ENCODE assay signal across 10 mouse cellular contexts in the genomic region with DNA sequence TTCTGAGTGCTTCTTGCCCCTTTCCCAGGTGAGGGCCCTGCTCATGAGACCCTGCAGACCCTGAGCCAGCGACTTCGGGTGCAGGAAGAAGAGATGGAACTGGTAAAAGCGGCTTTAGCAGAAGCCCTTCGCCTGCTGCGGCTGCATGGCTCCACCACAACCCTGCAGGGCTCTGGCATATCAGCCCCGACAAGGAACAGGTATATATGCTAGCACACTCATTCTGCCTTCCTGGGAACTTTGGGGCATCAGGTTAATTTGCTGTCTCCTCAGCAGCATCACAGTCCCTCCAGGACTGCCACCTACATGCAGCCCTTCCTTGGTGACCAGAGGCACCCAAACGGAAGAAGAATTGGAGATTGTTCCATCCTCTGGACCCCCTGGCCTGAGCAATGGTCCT. TPM values are rescaled to one million over a fixed set of nuclear protein-coding genes. Genes with fewer than 3 reads are reported as not detected.
DNase-seq lines count a peak whose midpoint lies in the region; ATAC-seq and TF ChIP-seq lines count a peak whose summit lies in the region.
"Had no signal": no experiment of that assay in that cellular context is flagged by ENCODE, and none has a peak within 500 bp of the region (broad histone marks: within the 10 kb centered on the region; RNA-seq: fewer than 3 reads in every experiment).

No protein-coding gene starts in this region.

- WGBS in heart, embryonic 15.5 days: 73% methylated on average over 7 of the region's 7 CpGs
- 86% methylated on average over 7 of the region's 7 CpGs for WGBS in midbrain, embryonic 13.5 days
- 85% methylated on average over 7 of the region's 7 CpGs for WGBS in midbrain, embryonic 16.5 days
- 81% methylated on average over 7 of the region's 7 CpGs for WGBS in limb, embryonic 11.5 days
- 79% methylated on average over 7 of the region's 7 CpGs for WGBS in stomach, postnatal 0 days

- no peak for TF ChIP-seq CTCF in stomach, postnatal 0 days (IDR thresholded peaks at IDR 0.05; ENCODE audit: low read depth)

- H3K36me3 ChIP-seq in heart, embryonic 15.5 days: peaks cover 40% of the 10 kb centered on the region
- H3K36me3 ChIP-seq in midbrain, embryonic 13.5 days: peaks cover 24% of the 10 kb centered on the region
- H3K36me3 ChIP-seq in midbrain, embryonic 16.5 days (ENCODE audit: control insufficient read depth, insufficient read depth, low read length): peaks cover 8% of the 10 kb centered on the region
- peaks cover 17% of the 10 kb centered on the region; the same call in 1 of the 2 replicates for H3K36me3 ChIP-seq in limb, embryonic 11.5 days (ENCODE audit: control insufficient read depth, insufficient read depth, low read length)
- peaks cover 16% of the 10 kb centered on the region; the same call in 1 of the 2 replicates for H3K36me3 ChIP-seq in stomach, postnatal 0 days (ENCODE audit: control insufficient read depth, insufficient read depth, low read length)

- TF ChIP-seq EP300 in stomach, postnatal 0 days (optimal IDR thresholded peaks at IDR 0.05): no peak

- DNase-seq in heart, adult 9 months (ENCODE audit: low spot score in 2 of 2): no peak
- no peak for DNase-seq in limb, embryonic 11.5 days (ENCODE audit: low spot score)
- DNase-seq in stomach, postnatal 0 days (ENCODE audit: low spot score): no peak
- no peak for DNase-seq in thymus, postnatal 14 days
- no peak for DNase-seq in adrenal gland, postnatal 25 days
- DNase-seq: adrenal gland, postnatal 10 days; embryo, embryonic 11 days had no signal

- H3K27ac ChIP-seq in heart, embryonic 15.5 days: no peak overlapping the region
- no peak overlapping the region for H3K27ac ChIP-seq in midbrain, embryonic 13.5 days
- H3K27ac ChIP-seq in midbrain, embryonic 16.5 days (ENCODE audit: low read length): no peak overlapping the region
- H3K27ac ChIP-seq in limb, embryonic 11.5 days (replicated peaks; ENCODE audit: low read depth, low read length): no peak overlapping the region
- 0 out of 2 replicates have a peak overlapping the region, but pooled peaks have one; percentile 93 for H3K27ac ChIP-seq in stomach, postnatal 0 days (replicated peaks)

- no peaks in the 10 kb centered on the region; the same call in 1 of the 2 replicates for H3K27me3 ChIP-seq in heart, embryonic 15.5 days
- H3K27me3 ChIP-seq in midbrain, embryonic 13.5 days: peaks cover 14% of the 10 kb centered on the region; the same call in 1 of the 2 replicates
- no peaks in the 10 kb centered on the region for H3K27me3 ChIP-seq in midbrain, embryonic 16.5 days (ENCODE audit: control insufficient read depth, insufficient read depth, low read depth, low read length)
- no peaks in the 10 kb centered on the region for H3K27me3 ChIP-seq in limb, embryonic 11.5 days (ENCODE audit: control insufficient read depth, insufficient read depth, low read length)
- no peaks in the 10 kb centered on the region for H3K27me3 ChIP-seq in stomach, postnatal 0 days (ENCODE audit: control insufficient read depth, insufficient read depth, low read length)

- ATAC-seq in heart, embryonic 15.5 days (replicated peaks; ENCODE audit: insufficient number of reproducible peaks, insufficient read depth, low FRiP score, low read depth): no peak
- no peak for ATAC-seq in midbrain, embryonic 13.5 days
- no peak for ATAC-seq in midbrain, embryonic 16.5 days
- ATAC-seq in limb, embryonic 11.5 days (ENCODE audit: insufficient number of reproducible peaks, low FRiP score, low TSS enrichment, low read depth): no peak
- no peak for ATAC-seq in stomach, postnatal 0 days (ENCODE audit: low FRiP score, low TSS enrichment)

- no peaks in the 10 kb centered on the region for H3K9me3 ChIP-seq in heart, embryonic 15.5 days (replicated peaks)
- H3K9me3 ChIP-seq in midbrain, embryonic 13.5 days: no peaks in the 10 kb centered on the region
- H3K9me3 ChIP-seq in midbrain, embryonic 16.5 days (replicated peaks; ENCODE audit: control insufficient read depth, low read length, poor library complexity, severe bottlenecking): no peaks in the 10 kb centered on the region
- no peaks in the 10 kb centered on the region for H3K9me3 ChIP-seq in limb, embryonic 11.5 days (ENCODE audit: control insufficient read depth, low read length)
- no peaks in the 10 kb centered on the region for H3K9me3 ChIP-seq in stomach, postnatal 0 days (ENCODE audit: control insufficient read depth, low read length)

- H3K9ac ChIP-seq in heart, embryonic 15.5 days: peak overlapping the region; percentile 92
- 0 out of 2 replicates have a peak overlapping the region, but pooled peaks have one; percentile 76 for H3K9ac ChIP-seq in midbrain, embryonic 13.5 days (replicated peaks)
- H3K9ac ChIP-seq in midbrain, embryonic 16.5 days (ENCODE audit: low read depth, low read length): no peak overlapping the region
- peak overlapping the region; percentile 90 for H3K9ac ChIP-seq in limb, embryonic 11.5 days (ENCODE audit: low read length)
- peak overlapping the region; percentile 88 for H3K9ac ChIP-seq in stomach, postnatal 0 days (ENCODE audit: low read length)

- H3K4me1 ChIP-seq in heart, embryonic 15.5 days (replicated peaks): peaks cover 22% of the 10 kb centered on the region
- H3K4me1 ChIP-seq in midbrain, embryonic 13.5 days (replicated peaks): peaks cover 21% of the 10 kb centered on the region
- H3K4me1 ChIP-seq in midbrain, embryonic 16.5 days (ENCODE audit: control insufficient read depth, insufficient read depth, low read length): peaks cover 7% of the 10 kb centered on the region; the same call in 1 of the 2 replicates
- peaks cover 9% of the 10 kb centered on the region; the same call in 1 of the 2 replicates for H3K4me1 ChIP-seq in limb, embryonic 11.5 days (ENCODE audit: control insufficient read depth, insufficient read depth, low read length)
- H3K4me1 ChIP-seq in stomach, postnatal 0 days (replicated peaks; ENCODE audit: control insufficient read depth, insufficient read depth): peaks cover 6% of the 10 kb centered on the region; the same call in 1 of the 2 replicates

- H3K4me3 ChIP-seq in heart, embryonic 15.5 days: peak overlapping the region; percentile 93
- H3K4me3 ChIP-seq in midbrain, embryonic 13.5 days (replicated peaks): no peak overlapping the region
- H3K4me3 ChIP-seq in midbrain, embryonic 16.5 days (ENCODE audit: low read depth, low read length): no peak overlapping the region; the same call in 1 of the 2 replicates
- peak overlapping the region; percentile 74; the same call in 1 of the 2 replicates for H3K4me3 ChIP-seq in limb, embryonic 11.5 days (ENCODE audit: low read depth, low read length)
- H3K4me3 ChIP-seq in stomach, postnatal 0 days (ENCODE audit: low read depth, low read length): peak overlapping the region; percentile 81

- peak overlapping the region; percentile 88 for H3K4me2 ChIP-seq in heart, embryonic 15.5 days
- peak overlapping the region; percentile 78 for H3K4me2 ChIP-seq in midbrain, embryonic 13.5 days (replicated peaks)
- no peak overlapping the region for H3K4me2 ChIP-seq in midbrain, embryonic 16.5 days (ENCODE audit: low read length)
- H3K4me2 ChIP-seq in limb, embryonic 11.5 days (ENCODE audit: low read depth, severe bottlenecking): peak overlapping the region; percentile 54
- H3K4me2 ChIP-seq in stomach, postnatal 0 days (replicated peaks; ENCODE audit: low read depth): peak overlapping the region; percentile 90

RNA-seq across cellular contexts. Expression of a gene that starts 1.4 kb away (rescaled TPM):
- polyA plus RNA-seq in heart, embryonic 15.5 days (2015; fragmentation: Nextera tagmentation; extraction: Ambion mirVana): 12.7 and 21.9 TPM in 2 replicates
- 8.7 and 9.2 TPM in 2 replicates for polyA plus RNA-seq in midbrain, embryonic 13.5 days (2015; fragmentation: Nextera tagmentation; extraction: Ambion mirVana)
- 8.6 and 9.1 TPM in 2 replicates for polyA plus RNA-seq in midbrain, embryonic 16.5 days (2015; fragmentation: Nextera tagmentation; extraction: Ambion mirVana)
- 17.9 and 18.0 TPM in 2 replicates for polyA plus RNA-seq in limb, embryonic 11.5 days (2014; fragmentation: Nextera tagmentation; extraction: Ambion mirVana)
- 24.6 and 26.6 TPM in 2 replicates for polyA plus RNA-seq in stomach, postnatal 0 days (2015; fragmentation: Nextera tagmentation; extraction: Ambion mirVana)
- 57.2 and 67.5 TPM in 2 replicates for total RNA-seq in adrenal gland, postnatal 25 days (2021)

RNA-seq across cellular contexts. Expression of a gene that starts 1.6 kb away (rescaled TPM):
- polyA plus RNA-seq in heart, embryonic 15.5 days (2015; fragmentation: Nextera tagmentation; extraction: Ambion mirVana): 1.9 and 2.3 TPM in 2 replicates
- 1.9 and 2.4 TPM in 2 replicates for polyA plus RNA-seq in midbrain, embryonic 13.5 days (2015; fragmentation: Nextera tagmentation; extraction: Ambion mirVana)
- polyA plus RNA-seq in midbrain, embryonic 16.5 days (2015; fragmentation: Nextera tagmentation; extraction: Ambion mirVana): 1.4 and 2.2 TPM in 2 replicates
- 1.1 and 1.4 TPM in 2 replicates for polyA plus RNA-seq in limb, embryonic 11.5 days (2014; fragmentation: Nextera tagmentation; extraction: Ambion mirVana)
- polyA plus RNA-seq in stomach, postnatal 0 days (2015; fragmentation: Nextera tagmentation; extraction: Ambion mirVana): 3.0 and 3.6 TPM in 2 replicates
- 33.4 and 33.8 TPM in 2 replicates for total RNA-seq in adrenal gland, postnatal 25 days (2021)

RNA-seq across cellular contexts. Expression of a gene that starts 10.6 kb away (rescaled TPM):
- 33.3 and 38.1 TPM in 2 replicates for polyA plus RNA-seq in heart, embryonic 15.5 days (2015; fragmentation: Nextera tagmentation; extraction: Ambion mirVana)
- polyA plus RNA-seq in midbrain, embryonic 13.5 days (2015; fragmentation: Nextera tagmentation; extraction: Ambion mirVana): 82.2 and 89.5 TPM in 2 replicates
- polyA plus RNA-seq in midbrain, embryonic 16.5 days (2015; fragmentation: Nextera tagmentation; extraction: Ambion mirVana): 87.8 and 95.7 TPM in 2 replicates
- polyA plus RNA-seq in limb, embryonic 11.5 days (2014; fragmentation: Nextera tagmentation; extraction: Ambion mirVana): 33.1 and 37.2 TPM in 2 replicates
- polyA plus RNA-seq in stomach, postnatal 0 days (2015; fragmentation: Nextera tagmentation; extraction: Ambion mirVana): 24.7 and 26.1 TPM in 2 replicates
- total RNA-seq in adrenal gland, postnatal 25 days (2021): 58.5 and 60.9 TPM in 2 replicates

RNA-seq across cellular contexts. Expression of a gene that starts 10.9 kb away (rescaled TPM):
- polyA plus RNA-seq in heart, embryonic 15.5 days (2015; fragmentation: Nextera tagmentation; extraction: Ambion mirVana): 74.2 and 99.5 TPM in 2 replicates
- 149 and 153 TPM in 2 replicates for polyA plus RNA-seq in midbrain, embryonic 13.5 days (2015; fragmentation: Nextera tagmentation; extraction: Ambion mirVana)
- polyA plus RNA-seq in midbrain, embryonic 16.5 days (2015; fragmentation: Nextera tagmentation; extraction: Ambion mirVana): 108 and 121 TPM in 2 replicates
- 58.5 and 62.0 TPM in 2 replicates for polyA plus RNA-seq in limb, embryonic 11.5 days (2014; fragmentation: Nextera tagmentation; extraction: Ambion mirVana)
- polyA plus RNA-seq in stomach, postnatal 0 days (2015; fragmentation: Nextera tagmentation; extraction: Ambion mirVana): 68.0 and 69.3 TPM in 2 replicates
- total RNA-seq in adrenal gland, postnatal 25 days (2021): 98.6 and 104 TPM in 2 replicates

RNA-seq across cellular contexts. Expression of a gene that starts 22.9 kb away (rescaled TPM):
- polyA plus RNA-seq in heart, embryonic 15.5 days (2015; fragmentation: Nextera tagmentation; extraction: Ambion mirVana): 13.7 and 19.4 TPM in 2 replicates
- 32.4 and 32.6 TPM in 2 replicates for polyA plus RNA-seq in midbrain, embryonic 13.5 days (2015; fragmentation: Nextera tagmentation; extraction: Ambion mirVana)
- polyA plus RNA-seq in midbrain, embryonic 16.5 days (2015; fragmentation: Nextera tagmentation; extraction: Ambion mirVana): 25.6 and 26.2 TPM in 2 replicates
- polyA plus RNA-seq in limb, embryonic 11.5 days (2014; fragmentation: Nextera tagmentation; extraction: Ambion mirVana): 33.2 and 35.2 TPM in 2 replicates
- 14.9 and 15.8 TPM in 2 replicates for polyA plus RNA-seq in stomach, postnatal 0 days (2015; fragmentation: Nextera tagmentation; extraction: Ambion mirVana)
- 23.1 and 23.6 TPM in 2 replicates for total RNA-seq in adrenal gland, postnatal 25 days (2021)

Comparison
In these comparisons a context has a peak if more than half of its experiments do, and no peak if none do; other contexts are left out.
1. H3K4me3 ChIP-seq: peak in heart, embryonic 15.5 days (single experiment), limb, embryonic 11.5 days (single experiment) and stomach, postnatal 0 days (single experiment); none in midbrain, embryonic 13.5 days (single experiment) and midbrain, embryonic 16.5 days (single experiment).